Mouse (Mus musculus) ovary, postnatal 14 days (tissue): Measurements from ENCODE around the gene Ntng2.

ENCODE experiments used
- DNase-seq: peaks from one replicate; pipeline ENCODE4 v3.0.0; 2022; ENCODE audit warnings: low spot score

The Ntng2 gene

GRCm38 (mm10) chr2:29235811-29236210 is 17.0 kb downstream of the Ntng2 start:
- no peak for DNase-seq

GRCm38 (mm10) chr2:29235026-29235425 is 17.8 kb downstream of the Ntng2 start:
- no peak for DNase-seq

- DNase-seq: no peak
Observed at GRCm38 (mm10) chr2:29234002-29234401, 18.8 kb downstream of the Ntng2 start.

- DNase-seq: no peak
Observed at GRCm38 (mm10) chr2:29230191-29230835, 22.5 kb downstream of the Ntng2 start.

GRCm38 (mm10) chr2:29226671-29227070 is 26.1 kb downstream of the Ntng2 start:
- DNase-seq: no peak

GRCm38 (mm10) chr2:29223591-29224262 is 29.1 kb downstream of the Ntng2 start:
- no peak for DNase-seq

GRCm38 (mm10) chr2:29222302-29222701 is 30.5 kb downstream of the Ntng2 start:
- DNase-seq: no peak

- no peak for DNase-seq
Observed at GRCm38 (mm10) chr2:29218831-29219230, 34.0 kb downstream of the Ntng2 start.

GRCm38 (mm10) chr2:29217897-29218296 is 34.9 kb downstream of the Ntng2 start:
- no peak for DNase-seq

GRCm38 (mm10) chr2:29217042-29217441 is 35.8 kb downstream of the Ntng2 start:
- DNase-seq: no peak

GRCm38 (mm10) chr2:29216286-29217012 is 36.4 kb downstream of the Ntng2 start:
- DNase-seq: peak; percentile 46

GRCm38 (mm10) chr2:29206156-29206555 is 46.6 kb downstream of the Ntng2 start:
- no peak for DNase-seq

GRCm38 (mm10) chr2:29201223-29201955 is 51.4 kb downstream of the Ntng2 start:
- no peak for DNase-seq

- no peak for DNase-seq
Observed at GRCm38 (mm10) chr2:29199909-29200308, 52.9 kb downstream of the Ntng2 start.

- DNase-seq: no peak
Observed at GRCm38 (mm10) chr2:29198446-29198845, 54.4 kb downstream of the Ntng2 start.

- DNase-seq: no peak
Observed at GRCm38 (mm10) chr2:29196844-29197243, 56.0 kb downstream of the Ntng2 start.

GRCm38 (mm10) chr2:29194547-29195463 is 58.0 kb downstream of the Ntng2 start:
- DNase-seq: peak; percentile 82

- DNase-seq: no peak
Observed at GRCm38 (mm10) chr2:29193819-29194546, 58.8 kb downstream of the Ntng2 start.

GRCm38 (mm10) chr2:29192629-29193278 is 60.1 kb downstream of the Ntng2 start:
- DNase-seq: no peak
